Mouse (Mus musculus): ENCODE results near the gene Minpp1.

- no peak for TF ChIP-seq CTCF (conservative IDR thresholded peaks at IDR 0.05; ENCODE audit: low read length)
- TF ChIP-seq POU5F1 (IDR thresholded peaks at IDR 0.05; ENCODE audit: borderline replicate concordance, low read length) = no peak
Observed at GRCm38 (mm10) chr19:32548202-32548601, 62.6 kb downstream of the Minpp1 start.

Data from E14TG2a.4 (cell line).